Mouse (Mus musculus): ENCODE data around the gene Mrpl20.
A peak's percentile ranks its signal among the peaks of the same experiment; 100 is the strongest.

- TF ChIP-seq POLR2A (IDR thresholded peaks at IDR 0.05; ENCODE audit: borderline replicate concordance, control insufficient read depth, low read depth, low read length) (peak; percentile 74; the same call in 1 of the 2 replicates), CTCF (IDR thresholded peaks at IDR 0.05; ENCODE audit: control insufficient read depth, insufficient read depth, low read length) (no peak)
Observed at GRCm38 (mm10) chr4:155811929-155812664, 9.4 kb downstream of the Mrpl20 start, which contains the start of gene Ccnl2.

Measured in bone marrow, adult 2 months (tissue).